Mouse (Mus musculus) fat pad, adult 2 months (tissue): ENCODE data around the gene Mettl5.

Experiments used
- DNase-seq: peaks from one replicate; pipeline ENCODE4 v3.0.0-alpha.2; 2011; ENCODE audit warnings: low read depth, low spot score; ENCODE audit errors: extremely low read depth

Mettl5 gene

DNA sequence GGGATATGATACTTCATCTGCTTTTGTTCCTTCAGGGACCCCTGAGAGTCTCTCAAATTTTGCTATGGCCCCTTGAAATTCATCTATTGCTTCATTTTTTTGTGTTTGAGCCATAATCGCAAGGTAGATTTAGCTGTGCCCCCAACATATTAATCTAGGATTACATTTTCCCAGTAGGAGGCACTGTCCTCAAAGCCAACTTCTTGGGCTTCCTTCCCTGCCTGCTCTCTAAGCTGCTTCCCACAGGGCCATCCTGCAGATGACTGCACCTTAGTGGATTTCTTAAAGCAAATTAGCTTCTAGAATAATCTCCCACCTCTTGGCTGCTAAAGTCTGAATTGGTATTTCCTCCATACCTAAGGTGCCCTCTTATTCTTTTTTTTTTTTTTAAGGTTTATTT is 27.5 kb downstream of the Mettl5 start:
- no peak for DNase-seq

DNA sequence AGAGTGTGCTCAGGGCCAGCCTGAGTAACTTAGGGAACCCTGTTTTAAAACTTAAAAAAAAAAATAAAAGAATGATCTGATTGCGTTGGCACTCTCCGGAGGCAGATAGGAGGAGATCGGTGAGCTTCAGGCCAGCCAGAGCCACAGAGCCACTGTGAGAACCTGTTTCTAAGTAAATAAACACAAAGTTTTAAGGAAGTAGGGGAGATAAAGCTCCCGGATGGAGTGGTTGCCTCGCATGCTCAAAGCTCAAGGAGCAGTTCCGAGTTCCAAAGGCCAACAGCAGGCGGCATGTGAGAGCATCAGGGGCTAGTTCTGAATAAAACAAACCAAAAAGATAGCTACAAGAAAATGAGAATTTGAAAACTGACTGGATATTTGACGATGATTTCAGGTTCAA is 29.0 kb downstream of the Mettl5 start:
- no peak for DNase-seq

DNA sequence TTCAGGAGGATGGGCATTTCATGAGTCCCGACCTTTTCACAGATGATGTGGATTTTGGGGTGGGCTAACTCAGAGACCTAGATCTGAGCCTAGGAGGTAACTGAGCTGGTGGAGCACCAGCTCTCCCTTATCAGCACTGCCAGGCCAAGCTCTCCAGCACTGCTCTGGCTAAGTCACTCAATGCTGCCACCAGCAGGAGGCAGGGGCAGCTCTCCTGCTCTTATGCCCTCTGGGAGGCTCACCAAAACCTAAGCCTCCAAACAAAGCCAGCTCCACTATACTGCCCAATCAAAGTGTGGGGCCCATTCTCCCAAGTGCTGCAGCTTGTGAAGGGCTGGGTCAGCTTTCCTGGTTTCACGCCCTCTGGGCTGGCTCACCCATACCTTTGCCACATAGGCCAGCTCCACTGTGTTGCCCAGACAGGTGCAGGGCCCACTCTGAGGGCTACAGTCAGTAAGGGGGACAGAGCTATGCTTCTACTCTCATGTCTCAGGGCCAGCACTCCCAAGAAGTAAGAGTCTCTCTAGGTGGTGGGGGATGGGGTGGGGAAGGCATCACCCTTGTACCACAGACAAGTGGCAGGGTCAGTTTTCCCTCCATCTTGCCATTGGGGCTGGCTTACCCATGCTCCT is 33.9 kb downstream of the Mettl5 start:
- no peak for DNase-seq

DNA sequence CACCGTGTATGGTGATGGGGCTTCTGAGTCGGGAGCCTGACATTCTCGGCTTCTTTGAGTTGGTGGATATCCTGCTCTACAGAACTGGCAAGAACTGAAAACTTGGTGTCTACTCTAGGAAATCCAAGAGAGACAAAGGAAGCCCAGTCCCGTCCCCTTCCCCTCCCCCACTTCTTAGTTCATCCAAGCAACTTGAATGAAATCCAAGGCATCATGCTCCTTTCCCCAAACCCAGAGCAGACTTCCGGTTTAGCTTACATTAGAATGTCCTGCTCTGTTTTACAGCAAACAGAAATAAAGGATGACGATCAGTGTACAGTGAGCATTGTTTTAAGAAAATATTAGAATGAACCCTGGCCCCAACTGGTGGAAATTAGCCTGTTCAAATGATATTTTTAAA is 36.2 kb downstream of the Mettl5 start:
- DNase-seq, result no peak

DNA sequence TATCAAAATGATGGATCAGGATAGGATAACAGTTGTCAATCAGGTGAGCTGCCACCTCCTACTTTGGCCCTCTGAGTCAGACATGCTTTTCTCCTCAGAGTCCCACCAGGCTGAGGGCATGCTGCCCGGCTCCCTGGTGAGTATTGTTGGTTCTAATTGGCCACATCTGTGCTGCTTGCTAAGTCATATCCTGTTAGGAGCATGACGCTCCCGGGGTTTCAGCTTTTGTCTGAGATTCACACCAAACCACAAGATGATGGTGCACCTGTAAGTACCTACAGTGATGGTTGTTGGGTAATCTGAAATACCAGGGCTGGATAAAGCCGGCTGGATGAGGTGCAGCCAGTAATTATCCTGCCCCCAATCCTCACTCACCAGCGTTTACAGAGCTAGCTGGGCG is 45.2 kb downstream of the Mettl5 start:
- no peak for DNase-seq

DNA sequence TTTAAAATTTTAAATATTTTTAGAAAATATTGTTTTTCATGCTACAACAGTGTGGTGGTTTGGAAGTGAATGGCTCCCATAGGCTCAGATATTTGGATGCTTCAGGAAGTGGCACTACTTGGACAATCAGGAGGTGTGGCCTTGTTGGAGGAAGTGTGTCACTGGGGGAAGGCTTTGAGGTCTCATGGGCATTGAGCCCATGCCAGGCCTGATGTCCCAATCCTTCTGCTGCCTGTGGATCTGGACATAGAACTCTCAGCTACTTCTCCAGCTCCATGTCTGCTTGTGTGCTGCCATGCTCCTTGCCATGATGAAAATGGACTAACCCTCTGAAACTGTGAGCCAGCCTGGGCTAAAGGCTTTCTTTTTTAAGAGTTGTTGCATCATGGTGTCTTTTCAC is 46.7 kb downstream of the Mettl5 start:
- DNase-seq, result no peak

DNA sequence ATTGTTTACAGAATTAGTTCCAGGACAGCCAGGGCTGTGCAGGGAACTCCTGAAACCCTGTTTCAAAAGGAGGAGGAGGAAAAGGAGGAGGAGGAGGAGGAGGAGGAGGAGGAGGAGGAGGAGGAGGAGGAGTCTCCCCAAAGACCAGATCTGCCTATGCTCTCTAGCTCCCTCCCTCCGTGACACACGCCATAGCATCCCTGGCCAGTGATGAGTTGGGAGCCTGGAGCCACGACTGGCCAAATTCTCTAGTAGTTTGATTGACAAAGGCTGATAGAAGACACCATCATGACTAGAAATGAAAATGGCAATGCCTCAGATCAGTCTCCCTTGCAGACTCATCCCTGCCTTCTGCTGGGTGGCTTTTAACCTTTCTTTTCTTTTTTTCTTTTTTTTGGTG is 47.4 kb downstream of the Mettl5 start:
- no peak for DNase-seq

DNA sequence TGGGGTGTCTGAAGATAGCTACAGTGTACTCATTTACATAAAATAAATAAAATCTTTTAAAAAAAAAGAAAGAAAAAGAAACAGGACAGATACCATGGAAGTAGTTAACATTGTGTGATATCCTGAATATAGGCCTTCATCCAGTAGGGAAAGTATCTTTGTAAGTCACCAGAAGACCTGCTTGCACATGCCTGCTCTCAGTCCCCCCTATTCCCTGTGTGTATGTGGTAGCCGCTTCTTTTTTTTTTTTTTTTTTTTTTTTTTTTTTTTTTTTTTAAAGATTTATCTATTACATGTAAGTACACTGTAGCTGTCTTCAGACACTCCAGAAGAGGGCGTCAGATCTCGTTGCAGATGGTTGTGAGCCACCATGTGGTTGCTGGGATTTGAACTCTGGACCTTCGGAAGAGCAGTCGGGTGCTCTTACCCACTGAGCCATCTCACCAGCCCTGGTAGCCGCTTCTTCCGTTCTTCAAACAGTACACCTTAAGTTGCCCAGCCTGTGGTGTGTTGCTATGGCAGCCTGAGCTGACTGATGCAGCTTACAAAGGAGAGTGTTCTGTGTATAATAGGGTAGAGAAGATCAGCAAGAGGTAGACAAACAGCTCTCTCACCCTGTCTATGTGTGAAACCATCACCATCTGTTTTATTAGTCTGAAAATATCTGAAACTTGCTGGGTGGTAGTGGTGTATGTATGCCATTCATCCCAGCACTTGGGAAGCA is 48.0 kb downstream of the Mettl5 start:
- no peak for DNase-seq

DNA sequence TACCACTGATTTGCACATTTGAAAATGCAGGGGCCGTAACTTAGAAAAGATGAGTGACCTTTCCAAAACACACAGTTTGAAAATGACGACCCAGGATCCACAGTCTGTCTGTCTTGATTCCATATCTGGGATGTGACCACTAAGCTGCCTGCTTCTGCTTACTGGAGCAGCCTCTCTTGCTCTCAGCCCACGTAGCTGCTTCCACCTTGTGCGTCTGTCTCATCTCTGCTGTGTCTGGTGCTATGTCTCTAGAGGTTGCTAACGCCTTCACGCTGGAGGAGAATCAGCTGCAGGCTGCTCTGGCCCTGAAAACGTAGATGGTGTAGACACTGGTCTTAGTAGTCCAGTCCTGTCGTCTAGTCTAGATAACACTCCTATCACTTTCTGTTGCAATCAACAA is 55.3 kb downstream of the Mettl5 start:
- no peak for DNase-seq

DNA sequence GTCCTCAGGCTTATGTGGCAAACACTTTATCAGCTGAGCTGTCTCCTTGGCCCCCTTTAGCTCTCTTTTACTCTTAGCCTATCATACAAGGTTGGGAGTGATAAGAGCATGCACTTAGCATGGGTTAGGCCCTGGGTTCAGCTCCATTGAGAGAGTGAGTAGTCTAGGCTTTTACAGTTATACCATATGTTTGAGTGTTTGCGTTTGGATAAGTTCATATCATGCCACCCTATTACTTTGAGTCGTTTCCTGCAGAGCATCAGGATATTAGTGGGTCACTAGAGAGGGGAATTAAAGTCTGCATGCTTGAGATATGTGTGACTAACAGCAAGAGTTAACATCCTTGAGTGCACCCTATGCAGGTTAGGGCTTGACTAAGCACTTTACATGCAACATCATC is 55.7 kb downstream of the Mettl5 start:
- DNase-seq, result no peak

DNA sequence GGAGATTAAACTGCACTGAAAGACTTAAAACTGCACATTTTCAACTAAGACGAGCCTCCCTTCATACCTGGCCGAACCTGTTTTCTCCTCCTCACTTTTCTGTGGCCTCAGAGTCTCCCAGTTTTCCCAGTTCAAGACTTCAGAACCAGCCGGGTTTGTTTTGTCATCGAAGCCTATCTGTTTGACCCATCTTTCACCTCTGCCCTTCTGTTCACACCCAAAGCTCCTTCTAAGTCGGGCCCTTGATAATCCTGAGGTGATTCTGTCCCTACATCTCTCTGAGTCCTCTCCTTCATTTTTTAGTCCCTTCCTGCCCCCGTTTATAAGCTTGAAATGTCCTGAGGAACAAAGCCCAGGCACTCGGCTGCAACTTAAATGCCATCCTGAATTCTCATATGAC is 57.4 kb downstream of the Mettl5 start:
- DNase-seq, result no peak

DNA sequence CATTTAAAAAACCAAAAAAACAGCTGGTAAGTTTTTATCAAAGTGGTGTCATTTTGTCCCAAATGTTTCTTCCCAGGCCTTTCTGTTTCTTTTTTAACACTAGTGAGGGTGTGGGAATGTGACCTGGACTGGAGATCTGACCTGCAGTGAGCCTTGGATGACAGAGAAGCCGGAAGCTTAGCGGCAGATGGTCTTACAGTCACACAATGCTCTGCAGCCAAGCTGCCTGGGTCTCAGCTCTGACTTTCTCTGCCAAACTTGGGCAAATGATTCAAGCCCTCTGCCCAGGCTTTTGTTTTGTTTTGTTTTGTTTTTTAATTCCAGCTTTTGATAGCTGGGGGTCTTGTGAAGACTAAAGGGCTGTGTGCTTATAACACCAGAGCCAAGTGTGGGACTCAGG is 59.0 kb downstream of the Mettl5 start:
- DNase-seq, result no peak

DNA sequence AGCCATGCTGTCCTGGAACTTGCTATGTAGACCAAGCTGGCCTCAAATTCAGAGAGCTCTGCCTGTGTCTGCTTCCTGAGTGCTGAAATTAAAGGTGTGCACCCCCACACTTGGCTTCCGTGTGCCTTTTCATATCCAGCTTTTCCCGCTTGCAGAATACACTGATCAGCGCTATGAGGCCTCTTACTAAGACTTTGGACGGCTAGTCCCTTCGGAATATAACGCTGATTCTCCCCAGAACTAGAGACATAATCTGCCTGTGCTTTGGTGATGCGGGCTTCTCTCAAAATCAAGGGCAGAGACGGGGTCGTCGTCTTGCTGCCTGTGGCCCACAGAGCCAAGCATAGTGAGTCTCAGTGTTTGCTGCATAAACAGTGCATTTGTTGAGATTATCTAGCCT is 59.5 kb downstream of the Mettl5 start:
- no peak for DNase-seq

DNA sequence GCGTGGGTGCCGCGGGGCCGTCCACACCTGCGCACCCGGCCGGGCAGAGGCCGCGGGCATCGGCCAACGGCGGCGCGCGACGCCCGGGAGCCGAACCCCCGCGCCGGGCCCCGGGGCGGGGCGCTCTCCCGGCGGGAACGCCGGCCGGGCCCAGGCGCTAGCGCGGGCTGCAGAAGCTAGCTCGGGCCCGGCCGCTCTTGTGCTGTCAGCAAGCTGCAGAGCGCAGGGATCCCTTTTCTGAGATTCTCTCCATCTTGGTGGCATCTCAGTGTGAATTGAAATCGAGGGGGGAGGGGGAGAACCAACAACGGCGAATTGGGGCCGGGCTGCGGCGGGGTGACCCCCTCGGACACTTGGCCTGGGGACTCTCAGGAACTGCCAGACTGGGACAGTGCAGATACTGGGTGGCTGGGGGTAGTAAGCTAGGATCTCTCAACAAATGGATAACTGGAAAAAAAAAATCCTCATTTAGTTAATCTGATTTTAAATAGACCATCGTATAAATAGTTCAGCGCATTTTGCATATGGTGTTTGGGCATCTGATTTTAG is 62.2 kb downstream of the Mettl5 start:
- DNase-seq, result no peak

DNA sequence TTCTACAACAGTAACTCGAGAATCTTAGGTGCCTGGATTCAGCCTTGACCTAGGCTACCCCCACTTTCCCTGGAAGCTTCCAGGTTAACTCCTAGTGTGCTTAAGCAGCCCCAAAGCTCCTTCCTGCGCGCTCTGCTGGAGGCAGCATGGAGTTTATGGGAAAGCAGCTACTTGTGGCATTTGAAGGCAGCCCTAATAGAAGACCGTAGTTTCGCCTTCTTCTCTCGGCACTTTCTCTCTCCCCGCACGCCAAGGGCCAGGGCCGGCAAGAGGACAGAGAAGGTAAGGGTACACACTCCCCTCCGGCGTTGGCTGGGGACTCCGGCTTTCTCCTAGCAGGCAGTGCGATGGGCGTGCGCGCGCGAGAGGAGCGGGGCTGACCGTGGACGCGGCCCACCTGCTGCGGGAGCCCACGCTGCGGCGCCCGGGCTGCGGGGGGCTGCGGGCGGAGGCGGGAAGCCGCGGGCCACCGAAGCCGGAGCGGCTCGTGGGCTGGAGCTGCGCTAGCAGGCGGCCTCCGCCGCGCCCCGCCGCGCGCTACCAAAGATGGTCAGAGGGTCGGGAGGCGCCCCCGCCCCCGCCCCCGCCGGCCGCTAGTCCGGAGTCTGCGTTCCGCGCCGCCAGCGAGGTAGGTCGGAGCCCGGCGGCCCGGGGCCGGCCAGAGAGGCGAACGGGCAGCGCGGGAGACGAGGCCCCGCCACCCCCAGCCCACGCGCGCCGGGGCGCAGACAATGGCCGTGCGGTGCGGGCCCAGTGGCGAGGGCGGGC is 62.9 kb downstream of the Mettl5 start:
- DNase-seq, result no peak

DNA sequence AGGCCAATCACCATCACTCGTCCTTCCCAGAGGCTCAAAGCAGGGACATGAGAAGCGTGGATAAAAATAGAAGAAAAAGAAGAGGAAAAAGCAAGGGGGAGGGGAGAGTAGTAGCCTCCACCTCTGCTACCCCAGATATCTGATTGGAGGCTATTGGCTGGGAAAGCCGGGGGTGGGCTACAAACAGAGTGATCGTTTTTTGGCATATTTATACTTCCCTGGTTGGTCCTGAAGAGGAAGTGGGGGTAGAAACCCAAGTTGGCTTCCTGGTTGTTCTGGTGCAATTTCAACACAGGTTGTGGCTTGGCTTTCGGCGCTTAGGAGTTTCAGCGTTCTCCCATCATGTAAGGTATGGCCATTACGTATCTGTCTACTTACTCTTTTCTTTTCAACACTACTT is 63.7 kb downstream of the Mettl5 start, which contains the start of gene Klhl23:
Gene Klhl23 (plus strand): TSS at position 234 of the 400 bp plus-strand sequence.
- DNase-seq, result no peak
